Mouse (Mus musculus) heart, postnatal 10 days (tissue): ENCODE measurements around the gene Fam53a. TPM values are rescaled to one million over a fixed set of nuclear protein-coding genes. Genes with fewer than 3 reads are reported as not detected.

Experiments
- DNase-seq, 2 experiments: peaks; one replicate each; pipeline ENCODE4 v3.0.0; 2021
- intact Hi-C: fragments of 180-260 bp; cut with DNase I; formaldehyde crosslinking; loops from one replicate; pipeline ENCODE4 v1.15.1; 2025
- total RNA-seq, 2 experiments: library from RNA; stranded (reverse); gene quantifications; 2 replicates each; pipeline ENCODE4 v1.2.3; 2021

Gene Fam53a
- total RNA-seq, 2 experiments from 2014 or later = 33.5 to 34.1 TPM

DNA sequence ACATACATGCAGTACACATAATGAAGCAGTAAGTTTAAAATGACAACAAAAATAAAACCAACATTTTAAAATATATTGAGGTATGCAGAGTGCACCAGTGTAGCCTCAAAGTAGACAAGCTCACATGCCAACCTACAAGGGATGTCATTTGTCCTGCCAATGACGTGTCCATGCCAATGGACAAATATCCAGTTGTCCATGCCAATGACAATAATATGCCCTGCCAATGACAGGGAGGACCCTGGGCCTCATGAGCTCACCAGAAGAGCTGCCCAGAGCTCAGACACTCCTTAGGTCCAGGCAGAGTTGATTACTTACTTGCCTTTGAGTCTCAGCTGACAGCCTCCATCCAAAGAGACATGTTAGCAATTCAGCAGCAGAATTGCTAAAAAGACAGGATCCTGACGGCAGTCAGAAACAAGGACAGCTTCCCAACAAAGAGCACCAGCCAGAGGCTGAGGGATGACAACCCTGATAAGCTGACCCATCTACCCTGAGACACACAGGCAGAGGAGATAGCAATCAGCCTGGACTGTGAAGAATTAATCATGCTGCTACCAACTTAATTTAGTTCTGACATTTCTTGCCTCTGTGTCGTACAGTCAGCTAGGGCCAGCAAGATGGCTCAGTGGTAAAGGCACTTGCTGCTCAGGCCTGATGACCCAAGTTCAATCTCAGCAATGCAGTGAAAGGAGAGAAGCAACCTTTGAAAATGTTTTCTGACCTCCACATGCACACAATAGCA lies 8.3 kb upstream of the Fam53a start:
- intact Hi-C loops = no loop called here

GRCm38 (mm10) chr5:33635361-33635760 lies 5.9 kb upstream of the Fam53a start:
- intact Hi-C loops = no loop called here
- no peak for DNase-seq

More for the DNA sequence above, 8.3 kb upstream of the Fam53a start:
- no peak for DNase-seq

- peak; percentile 33 to 34 for DNase-seq
- intact Hi-C loops = no loop called here
Observed at GRCm38 (mm10) chr5:33632526-33632925, 3.1 kb upstream of the Fam53a start.

GRCm38 (mm10) chr5:33630615-33631014 lies 1.2 kb upstream of the Fam53a start:
- intact Hi-C loops = no loop called here
- DNase-seq = peak; percentile 50 to 55

DNA sequence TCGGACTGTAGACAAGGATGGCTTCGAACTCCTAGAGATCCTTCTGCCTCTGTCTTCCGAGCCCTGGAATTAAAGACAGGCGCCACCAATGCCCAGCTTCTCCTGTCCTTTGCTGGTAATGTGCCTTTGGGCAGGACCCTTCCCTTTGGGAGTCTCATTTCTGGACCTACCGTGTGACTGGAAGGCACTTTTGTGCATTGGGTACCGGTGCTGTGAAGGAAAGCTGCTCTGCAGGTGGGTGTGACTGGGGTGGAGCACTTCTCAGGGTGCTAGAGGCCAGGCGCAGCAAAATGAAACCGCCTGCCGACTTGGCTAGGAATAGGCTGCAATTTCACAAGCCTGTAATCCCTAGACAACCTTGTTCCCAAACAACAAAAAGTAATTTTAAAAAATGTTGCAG lies 626 bp upstream of the Fam53a start:
- intact Hi-C loops = no loop called here

DNA sequence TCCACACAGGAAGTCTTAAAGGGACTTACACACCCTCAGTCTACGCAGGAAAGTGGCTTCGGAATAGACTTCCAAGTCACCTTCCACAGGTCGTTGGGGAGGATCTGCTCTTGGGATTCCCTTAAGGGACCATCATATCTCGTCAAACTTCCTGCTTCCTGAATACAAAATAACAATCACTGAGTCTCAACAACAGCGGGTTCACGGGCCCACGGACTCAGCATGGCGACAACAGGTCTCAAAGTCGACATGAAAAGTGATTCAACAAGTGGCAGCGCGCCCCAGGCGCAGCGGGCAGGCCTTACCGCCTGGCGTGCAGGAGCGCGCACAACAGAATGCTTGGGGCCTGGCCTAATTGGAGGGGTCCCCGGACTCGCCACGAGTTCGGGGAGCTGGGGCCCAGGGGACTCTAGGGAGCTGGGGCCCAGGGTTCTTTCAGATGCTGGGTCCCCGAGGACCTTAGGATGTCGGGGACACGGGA lies 575 bp downstream of the Fam53a start:
- DNase-seq = peak; percentile 72 to 74
- intact Hi-C loops = no loop called here

More for the DNA sequence above, 626 bp upstream of the Fam53a start:
- peak in 1 of 2 experiments; percentile 49 for DNase-seq

- intact Hi-C loops = no loop called here
- DNase-seq = peak; percentile 26 to 38
Observed at GRCm38 (mm10) chr5:33627968-33628367, 1.5 kb downstream of the Fam53a start.

GRCm38 (mm10) chr5:33623766-33624165 lies 5.7 kb downstream of the Fam53a start:
- intact Hi-C loops = no loop called here
- DNase-seq = no peak

- DNase-seq = no peak
- intact Hi-C loops = no loop called here
Observed at GRCm38 (mm10) chr5:33622671-33623070, 6.8 kb downstream of the Fam53a start.

GRCm38 (mm10) chr5:33614391-33614790 lies 15.0 kb downstream of the Fam53a start:
- DNase-seq = no peak
- intact Hi-C loops = no loop called here

DNA sequence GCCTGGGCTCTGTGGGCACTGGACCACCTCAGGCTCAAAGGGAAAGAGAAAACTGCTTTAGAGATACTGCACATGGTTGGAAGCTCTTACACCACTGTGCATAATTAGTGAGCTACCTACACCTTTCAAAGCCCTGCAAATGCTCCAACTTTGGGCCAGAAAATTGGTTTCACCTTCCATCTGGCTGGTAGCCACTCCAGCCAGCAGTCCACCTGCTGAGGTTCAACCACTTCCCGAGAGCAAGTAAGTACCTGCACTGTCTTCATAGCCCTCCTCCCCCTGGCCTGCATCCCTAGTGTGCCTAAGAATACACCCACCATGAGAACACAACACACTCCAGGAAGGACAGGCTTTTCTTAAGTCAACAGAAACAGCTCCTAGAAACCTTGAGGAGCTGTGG lies 17.6 kb downstream of the Fam53a start:
- intact Hi-C loops = no loop called here
- no peak for DNase-seq

DNA sequence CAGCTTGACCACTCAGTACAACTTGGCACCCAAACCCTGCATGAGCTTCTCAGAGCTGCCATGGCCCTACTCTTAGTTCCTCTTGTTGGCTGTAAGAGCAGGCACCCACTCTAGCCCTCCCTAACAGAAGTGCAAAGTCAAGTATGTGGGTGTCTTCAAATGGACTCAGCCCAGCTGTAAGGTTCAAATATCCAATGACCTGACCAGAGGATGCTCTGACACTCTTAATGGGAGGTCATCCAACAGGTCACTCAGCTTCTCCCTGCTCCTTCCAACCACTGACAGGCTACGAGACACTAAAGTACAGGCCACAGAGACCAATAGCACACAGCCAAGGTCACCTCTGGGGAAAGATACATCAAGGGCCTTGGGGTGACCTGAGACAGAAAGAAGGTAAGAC lies 20.2 kb downstream of the Fam53a start:
- no peak for DNase-seq
- intact Hi-C loops = no loop called here

DNA sequence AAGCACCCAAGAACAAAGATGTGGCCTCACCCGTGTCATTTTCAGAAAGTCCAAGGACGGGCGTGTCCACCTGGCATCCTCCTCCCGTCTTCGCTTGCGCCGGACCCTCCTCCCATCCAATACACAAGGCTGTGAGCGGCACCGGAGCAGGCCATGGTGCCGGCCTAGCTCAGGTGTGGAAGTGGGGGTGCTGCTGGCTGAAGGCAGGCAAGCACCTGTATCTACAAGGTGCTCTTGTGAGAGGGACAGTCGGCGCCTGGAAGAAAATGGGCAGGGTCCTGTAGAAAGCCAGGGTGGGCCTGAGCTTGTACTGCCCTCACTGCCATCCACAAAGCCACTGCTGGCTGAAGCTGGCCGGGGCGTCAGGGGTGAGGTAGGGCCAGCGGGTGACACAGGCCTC lies 22.0 kb downstream of the Fam53a start:
- intact Hi-C loops = no loop called here

GRCm38 (mm10) chr5:33606631-33607030 lies 22.8 kb downstream of the Fam53a start:
- DNase-seq = no peak
- intact Hi-C loops = no loop called here

More for the DNA sequence above, 22.0 kb downstream of the Fam53a start:
- no peak for DNase-seq

DNA sequence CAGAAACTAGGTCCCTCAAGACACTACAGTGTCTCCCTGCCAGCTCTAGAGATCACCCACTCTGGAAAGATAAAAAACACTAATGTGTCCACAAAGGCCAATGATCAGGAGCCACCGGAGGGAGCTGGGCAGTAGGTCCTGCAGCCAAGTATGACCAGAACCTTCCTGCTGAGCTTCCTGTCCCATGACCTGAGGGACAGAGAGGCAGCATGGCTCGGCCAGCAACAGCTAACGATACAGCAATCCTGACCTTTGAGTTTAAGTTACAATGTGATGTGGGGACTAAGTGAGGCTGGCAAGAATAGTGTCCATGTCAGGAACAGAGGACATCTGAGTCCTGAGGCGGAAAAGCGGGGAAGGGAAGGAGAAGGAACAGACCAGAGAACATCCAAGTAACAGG lies 24.1 kb downstream of the Fam53a start:
- intact Hi-C loops = no loop called here
- DNase-seq = no peak

DNA sequence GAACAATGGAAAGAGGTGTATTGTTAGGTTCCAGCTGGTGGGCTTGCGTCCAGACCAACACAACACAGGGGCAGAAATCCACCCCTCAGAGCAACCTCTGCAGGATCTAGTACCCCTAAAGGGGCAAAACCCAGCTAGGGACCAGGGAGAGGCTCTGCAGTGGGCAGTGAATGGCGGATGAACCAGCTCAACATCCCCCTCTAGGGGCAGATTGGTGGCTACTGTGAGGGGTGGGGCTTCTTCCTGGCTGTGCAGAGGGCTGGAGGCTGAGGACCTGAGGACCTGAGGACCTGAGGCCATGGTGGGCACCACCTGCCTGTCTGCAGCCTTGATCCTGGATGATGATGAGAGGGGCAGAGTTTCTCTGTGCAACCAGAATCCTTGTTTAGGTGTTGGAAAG lies 35.8 kb downstream of the Fam53a start:
- intact Hi-C loops = no loop called here

DNA sequence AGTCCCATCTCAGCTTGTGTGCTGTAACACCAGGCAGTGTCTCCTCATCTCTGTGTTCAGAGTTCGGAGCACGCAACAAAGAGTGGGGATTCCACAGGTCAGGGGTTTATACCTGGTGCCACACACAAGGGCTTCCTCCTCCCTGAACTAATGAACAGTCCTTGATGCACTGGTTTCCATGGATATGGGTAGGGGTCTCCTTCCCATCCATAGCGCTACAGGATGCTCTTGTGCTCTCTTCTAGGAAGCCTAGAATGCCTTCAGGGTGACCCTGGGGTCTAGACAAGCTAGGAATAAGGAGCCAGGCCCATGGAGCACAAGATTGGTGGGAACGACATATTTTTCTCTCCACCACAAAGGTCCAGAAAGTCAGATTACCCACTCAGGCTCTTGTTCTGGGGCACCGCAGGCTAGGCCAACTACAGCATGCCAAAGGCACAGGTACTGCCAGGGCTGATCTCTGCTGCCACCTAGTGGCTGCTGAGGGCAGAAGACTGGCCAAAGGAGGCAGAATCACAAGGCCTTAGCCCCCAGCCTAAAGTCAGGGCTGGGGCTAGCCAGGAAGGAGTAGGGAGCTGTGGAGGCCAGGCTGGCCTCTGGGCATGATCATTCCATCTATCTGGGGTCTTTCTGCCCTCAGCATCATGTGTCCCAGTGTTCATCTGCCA lies 40.1 kb downstream of the Fam53a start:
- peak; percentile 72 to 86 for DNase-seq
- intact Hi-C loops = loop anchor here (1.0 to 5.0 kb wide), 3 partner anchors 47 to 195 kb away; no protein-coding TSS in a partner anchor

More for the DNA sequence above, 35.8 kb downstream of the Fam53a start:
- DNase-seq = no peak

DNA sequence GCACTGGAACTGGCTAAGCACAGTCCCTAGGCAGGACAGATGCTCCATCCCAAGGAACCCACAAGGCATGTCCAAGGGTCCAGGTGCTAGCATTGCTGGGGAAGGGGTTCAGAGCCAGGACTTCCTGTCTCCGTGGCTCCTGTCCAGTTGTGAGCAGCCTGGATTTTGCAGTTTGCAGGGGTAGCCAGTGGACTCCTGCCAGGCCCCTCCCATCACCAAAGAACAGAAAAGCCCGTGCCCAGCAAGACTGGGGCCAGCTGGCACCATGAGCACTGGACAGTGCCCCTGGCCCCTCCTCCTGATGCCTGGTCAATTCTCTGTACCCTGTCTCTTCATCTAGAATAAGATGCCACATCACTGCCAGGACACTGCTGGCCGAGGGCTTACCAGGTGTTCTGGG lies 41.4 kb downstream of the Fam53a start:
- DNase-seq = no peak

DNA sequence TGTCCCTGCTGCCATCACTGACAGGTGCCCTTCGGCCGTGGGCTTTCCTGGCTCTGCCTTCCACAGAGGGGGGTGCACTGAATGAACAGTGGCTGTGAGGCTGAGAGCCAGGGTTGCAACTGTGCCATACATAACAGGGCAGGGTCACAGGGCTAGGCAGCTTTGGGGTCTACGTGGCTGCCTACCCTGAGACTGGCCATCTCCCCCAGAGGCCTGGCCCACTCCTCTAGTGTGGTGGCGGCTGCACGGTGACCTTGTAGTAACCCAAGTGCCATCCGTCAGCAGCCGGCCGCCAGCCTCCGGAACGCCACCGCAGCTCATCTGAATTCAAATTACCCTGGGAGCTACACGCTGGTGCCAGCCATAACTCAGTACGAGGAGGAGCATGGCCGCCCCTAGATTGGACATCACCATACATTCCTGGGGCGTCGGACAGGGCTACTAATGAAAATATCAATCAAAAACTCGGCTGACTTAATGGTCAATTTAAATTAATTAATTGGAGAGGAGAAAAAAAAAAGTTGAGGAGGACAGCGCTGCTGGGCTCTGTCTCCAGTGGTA lies 41.9 kb downstream of the Fam53a start:
- intact Hi-C loops = loop anchor here (5.0 kb wide), 2 partner anchors 45 to 90 kb away; no protein-coding TSS in a partner anchor

More for the DNA sequence above, 41.4 kb downstream of the Fam53a start:
- intact Hi-C loops = loop anchor here (5.0 kb wide), 2 partner anchors 46 to 91 kb away; no protein-coding TSS in a partner anchor

DNA sequence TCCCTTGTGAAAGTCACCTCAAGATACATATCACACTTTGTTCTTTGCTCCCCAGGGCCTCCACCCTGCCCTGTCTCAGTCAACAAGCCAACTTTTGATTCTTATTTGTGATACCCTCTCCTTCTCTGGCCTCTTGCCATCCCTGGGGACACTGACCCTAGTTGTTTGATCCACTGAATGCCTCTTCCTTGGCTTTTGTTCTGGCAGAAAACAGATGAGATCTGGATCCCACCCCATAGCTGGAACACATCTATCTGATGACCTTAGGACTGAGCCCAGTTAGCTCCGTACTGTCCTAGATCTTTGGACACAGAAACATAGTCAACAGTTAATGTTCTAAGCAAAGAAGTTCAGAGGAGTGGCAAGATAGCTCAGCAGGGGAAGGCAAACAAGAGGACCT lies 49.1 kb downstream of the Fam53a start:
- intact Hi-C loops = no loop called here
- DNase-seq = no peak

More for the DNA sequence above, 41.9 kb downstream of the Fam53a start:
- no peak for DNase-seq

GRCm38 (mm10) chr5:33574207-33574606 lies 55.2 kb downstream of the Fam53a start:
- intact Hi-C loops = no loop called here
- no peak for DNase-seq
